Mouse (Mus musculus) lung, embryonic 15.5 days (tissue): Measurements from ENCODE around the gene Alox12e. TPM values are rescaled to one million over a fixed set of nuclear protein-coding genes. Genes with fewer than 3 reads are reported as not detected.
"Not testable (repeated sequence)": the region's sequence is repeated elsewhere in the genome, so short reads cannot be mapped to it uniquely, and the experiment has no call there.

ENCODE experiments used
- ATAC-seq: fragments of 200-750 bp; cut with Nextera tagmentation; 2 replicates; pipeline ENCODE4 v1.8.0; 2017; ENCODE audit warnings: moderate number of reproducible peaks, borderline replicate concordance; ENCODE audit not compliant: low FRiP score, low TSS enrichment; ENCODE audit errors: extremely low read depth
- H3K27ac ChIP-seq: fragments of 300-500 bp; sonication (generic); 2 replicates; pipeline ENCODE4 v1.5.1; 2015; ENCODE audit warnings: moderate library complexity, mild to moderate bottlenecking, inconsistent platforms
- H3K27me3 ChIP-seq: fragments of 300-500 bp; sonication (generic); 2 replicates; pipeline ENCODE4 v1.6.1; 2015; ENCODE audit warnings: inconsistent platforms
- H3K36me3 ChIP-seq: fragments of 300-500 bp; sonication (generic); 2 replicates; pipeline ENCODE4 v1.6.1; 2015; ENCODE audit warnings: inconsistent platforms
- H3K4me1 ChIP-seq: fragments of 300-500 bp; sonication (generic); 2 replicates; pipeline ENCODE4 v1.6.1; 2015; ENCODE audit warnings: inconsistent platforms
- H3K4me2 ChIP-seq: fragments of 300-500 bp; sonication (generic); 2 replicates; pipeline ENCODE4 v1.6.1; 2015; ENCODE audit warnings: inconsistent platforms, mild to moderate bottlenecking, moderate library complexity
- H3K4me3 ChIP-seq: fragments of 300-500 bp; sonication (generic); 2 replicates; pipeline ENCODE4 v1.5.1; 2015; ENCODE audit warnings: mild to moderate bottlenecking, inconsistent platforms
- H3K9ac ChIP-seq: fragments of 300-500 bp; sonication (generic); 2 replicates; pipeline ENCODE4 v1.6.1; 2015; ENCODE audit warnings: inconsistent platforms
- H3K9me3 ChIP-seq: fragments of 300-500 bp; sonication (generic); 2 replicates; pipeline ENCODE4 v1.6.1; 2016; ENCODE audit warnings: inconsistent platforms
- WGBS: fragments of 180-500 bp; shearing (Covaris S2); methylation state at CpG from one replicate; pipeline ENCODE4 v1.1.7; 2015; 5-methylcytosine and 5-hydroxymethylcytosine counted together
- polyA plus RNA-seq: library from polyadenylated mRNA; unstranded; fragments of >200 nt; fragmentation: Nextera tagmentation; extraction: Ambion mirVana; gene quantifications from 2 replicates; pipeline ENCODE4 v1.2.1, GENCODE M21; 2015

Alox12e gene
- polyA plus RNA-seq: 0.34 and 1.7 TPM in 2 replicates

DNA sequence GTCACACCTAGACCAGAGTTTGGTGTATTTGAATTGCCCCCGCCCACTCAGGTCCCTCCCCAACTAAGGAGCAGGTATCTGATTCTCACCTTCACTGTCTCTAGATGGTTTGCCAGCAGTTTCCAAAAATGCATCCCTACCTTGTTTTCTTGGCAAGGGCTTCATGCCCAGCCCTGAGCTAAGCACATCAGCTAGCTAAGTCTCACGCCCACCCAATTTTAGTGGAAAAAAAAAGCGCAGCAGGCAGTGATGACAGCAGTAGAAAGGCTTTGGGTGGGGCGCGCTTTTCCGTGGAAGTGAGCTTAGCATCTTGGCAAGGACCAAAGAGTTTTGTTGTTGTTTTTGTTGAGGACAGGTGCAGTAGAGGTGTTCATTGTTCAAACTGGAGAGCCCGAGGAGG lies at the start of gene Alox12e:
Gene Alox12e, minus strand, starts transcription at position 101 of the 400 bp plus-strand sequence.
- H3K27me3 ChIP-seq: peaks cover 58% of the 10 kb centered on the region
- H3K9ac ChIP-seq: no peak within 1 kb of the TSS
- 0 out of 2 replicates have a peak, but pooled peaks cover 5% of the 10 kb centered on the region for H3K4me1 ChIP-seq
- H3K27ac ChIP-seq: no peak within 1 kb of the TSS
- H3K4me3 ChIP-seq: no peak within 1 kb of the TSS
- 27% methylated on average over 7 of the region's 7 CpGs for WGBS
- no peaks in the 10 kb centered on the region for H3K9me3 ChIP-seq
- ATAC-seq: no peak
- H3K36me3 ChIP-seq: no peaks in the 10 kb centered on the region
- H3K4me2 ChIP-seq: peak within 1 kb of the TSS; percentile 36; the same call in 1 of the 2 replicates

DNA sequence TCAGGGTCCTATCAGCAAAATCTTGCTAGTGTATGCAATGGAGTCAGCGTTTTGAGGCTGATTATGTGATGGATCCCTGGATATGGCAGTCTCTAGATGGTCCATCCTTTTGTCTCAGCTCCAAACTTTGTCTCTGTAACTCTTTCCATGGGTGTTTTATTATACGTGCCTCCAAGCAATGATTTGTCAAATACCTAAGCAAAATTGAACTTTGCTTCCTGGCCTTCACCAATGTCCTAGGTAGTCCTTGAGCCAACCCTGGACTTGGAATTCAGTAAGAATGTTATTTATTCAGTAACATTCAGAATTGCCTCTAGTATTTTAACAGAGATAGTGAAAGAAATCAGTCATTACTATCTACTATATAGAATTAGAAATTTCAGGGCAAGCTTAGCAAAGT lies 46.2 kb upstream of the Alox12e start:
- H3K4me2 ChIP-seq, H3K36me3 ChIP-seq, H3K9ac ChIP-seq, H3K4me1 ChIP-seq, ATAC-seq, H3K9me3 ChIP-seq, H3K4me3 ChIP-seq, H3K27me3 ChIP-seq, H3K27ac ChIP-seq: not testable (repeated sequence)
- WGBS: 69% methylated on average over 2 of the region's 2 CpGs

DNA sequence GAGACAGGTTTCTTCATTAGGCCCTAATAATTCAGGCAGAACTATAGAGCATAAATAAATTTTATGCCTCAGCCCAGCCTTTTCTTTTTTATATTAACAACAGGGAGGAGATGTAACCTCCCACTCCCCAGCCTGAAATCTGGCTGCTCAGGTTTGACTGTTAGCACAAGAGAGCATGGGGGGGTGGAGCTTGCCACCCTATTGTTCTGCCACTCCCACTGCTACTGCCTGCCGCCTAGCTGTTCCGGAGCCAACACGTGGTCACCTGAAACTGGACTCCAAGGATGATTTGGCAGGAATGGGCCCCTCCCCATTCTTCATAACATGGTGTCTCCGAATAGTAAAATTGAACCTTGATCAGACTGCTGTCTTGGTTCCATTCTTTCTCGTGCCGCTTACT lies 45.3 kb upstream of the Alox12e start:
- not testable (repeated sequence) for H3K27me3 ChIP-seq, H3K36me3 ChIP-seq, H3K27ac ChIP-seq, H3K9me3 ChIP-seq, H3K4me1 ChIP-seq, H3K4me3 ChIP-seq, ATAC-seq, H3K9ac ChIP-seq, H3K4me2 ChIP-seq
- 80% methylated on average over 6 of the region's 6 CpGs for WGBS

GRCm38 (mm10) chr11:70351868-70352267 lies 29.4 kb upstream of the Alox12e start, which contains the start of gene Alox15:
TSS of gene Alox15 (minus strand) at chr11:70352031.
- Histone ChIP-seq H3K4me1 (0 out of 2 replicates have a peak, but pooled peaks cover 7% of the 10 kb centered on the region), H3K9me3 (no peaks in the 10 kb centered on the region), H3K4me2 (peak within 1 kb of the TSS; percentile 49), H3K9ac (no peak within 1 kb of the TSS), H3K27ac (no peak within 1 kb of the TSS), H3K4me3 (peak within 1 kb of the TSS; percentile 20), H3K36me3 (no peaks in the 10 kb centered on the region), H3K27me3 (peaks cover 59% of the 10 kb centered on the region)
- no peak for ATAC-seq
- WGBS: 1% methylated on average over 19 of the region's 19 CpGs

- H3K9ac ChIP-seq: no peak overlapping the region
- no peak overlapping the region for H3K4me2 ChIP-seq
- no peak overlapping the region for H3K4me3 ChIP-seq
- H3K36me3 ChIP-seq: no peaks in the 10 kb centered on the region
- peaks cover 51% of the 10 kb centered on the region for H3K27me3 ChIP-seq
- 78% methylated on average over 9 of the region's 9 CpGs for WGBS
- no peaks in the 10 kb centered on the region for H3K9me3 ChIP-seq
- H3K4me1 ChIP-seq: 0 out of 2 replicates have a peak, but pooled peaks cover 7% of the 10 kb centered on the region
- no peak for ATAC-seq
- H3K27ac ChIP-seq: no peak overlapping the region
These were observed 26.2 kb upstream of the Alox12e start for GRCm38 (mm10) chr11:70348630-70349029.

DNA sequence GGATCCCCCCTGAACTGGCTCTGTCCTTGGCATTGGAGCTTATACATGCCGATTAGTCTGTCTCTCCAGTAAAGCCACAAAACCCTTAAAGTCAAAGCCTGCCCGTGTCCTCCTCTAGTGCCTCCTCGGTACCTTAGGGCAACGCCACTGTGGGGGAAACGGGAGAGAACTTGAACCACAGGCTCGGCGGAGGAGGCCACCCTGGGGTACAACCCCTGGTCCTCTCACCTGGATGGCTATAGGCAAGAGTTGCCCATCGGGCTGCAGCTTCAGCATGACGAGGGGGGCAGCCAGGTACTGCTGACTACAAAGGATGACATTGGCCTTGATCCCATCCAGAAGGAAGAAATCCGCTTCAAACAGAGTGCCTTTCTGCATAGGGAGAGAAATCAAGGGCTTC lies 25.4 kb upstream of the Alox12e start:
- H3K27me3 ChIP-seq: peaks cover 44% of the 10 kb centered on the region
- WGBS: 71% methylated on average over 10 of the region's 10 CpGs

GRCm38 (mm10) chr11:70345546-70345945 lies 23.1 kb upstream of the Alox12e start:
- WGBS: 81% methylated on average over 8 of the region's 8 CpGs
- Histone ChIP-seq H3K27ac (no peak overlapping the region), H3K27me3 (peaks cover 22% of the 10 kb centered on the region), H3K36me3 (no peaks in the 10 kb centered on the region), H3K4me1 (no peaks in the 10 kb centered on the region), H3K9me3 (no peaks in the 10 kb centered on the region), H3K4me2 (no peak overlapping the region), H3K4me3 (no peak overlapping the region), H3K9ac (no peak overlapping the region)
- no peak for ATAC-seq

More for the DNA sequence above, 25.4 kb upstream of the Alox12e start:
- Histone ChIP-seq H3K9me3 (no peaks in the 10 kb centered on the region), H3K9ac (no peak overlapping the region), H3K4me2 (no peak overlapping the region), H3K4me3 (no peak overlapping the region), H3K36me3 (no peaks in the 10 kb centered on the region), H3K4me1 (0 out of 2 replicates have a peak, but pooled peaks cover 7% of the 10 kb centered on the region), H3K27ac (no peak overlapping the region)
- no peak for ATAC-seq

DNA sequence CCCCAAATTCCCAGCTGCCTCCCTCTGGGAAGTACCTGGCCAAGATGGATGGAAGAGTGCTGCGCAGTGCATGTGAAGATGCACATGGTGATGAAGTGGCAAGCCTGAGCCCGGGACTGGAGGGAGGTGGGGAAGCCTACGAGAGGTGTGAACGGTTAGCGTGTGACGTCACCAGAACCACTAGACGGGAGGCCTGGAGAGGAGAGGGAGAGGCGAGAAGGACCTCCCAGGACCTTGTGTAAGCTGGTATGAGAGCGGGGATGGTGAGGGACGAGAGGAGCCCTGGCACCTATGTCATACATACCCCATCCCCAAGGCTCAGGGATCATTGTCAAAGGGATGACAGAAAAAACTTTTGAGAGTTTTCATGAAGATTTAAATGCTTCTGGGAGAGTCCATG lies 22.6 kb upstream of the Alox12e start:
- Histone ChIP-seq H3K4me2 (no peak overlapping the region), H3K27me3 (peaks cover 17% of the 10 kb centered on the region; the same call in 1 of the 2 replicates), H3K27ac (no peak overlapping the region), H3K9ac (no peak overlapping the region), H3K36me3 (no peaks in the 10 kb centered on the region), H3K4me1 (no peaks in the 10 kb centered on the region), H3K4me3 (no peak overlapping the region), H3K9me3 (no peaks in the 10 kb centered on the region)
- ATAC-seq: no peak
- WGBS: 70% methylated on average over 10 of the region's 10 CpGs

- Histone ChIP-seq H3K36me3 (no peaks in the 10 kb centered on the region), H3K4me3 (no peak overlapping the region), H3K4me1 (no peaks in the 10 kb centered on the region), H3K4me2 (no peak overlapping the region), H3K9ac (no peak overlapping the region), H3K27me3 (no peaks in the 10 kb centered on the region), H3K27ac (no peak overlapping the region), H3K9me3 (no peaks in the 10 kb centered on the region)
- ATAC-seq: no peak
- 33% methylated on average over 7 of the region's 7 CpGs for WGBS
These were observed 17.1 kb upstream of the Alox12e start for GRCm38 (mm10) chr11:70339481-70339880.

DNA sequence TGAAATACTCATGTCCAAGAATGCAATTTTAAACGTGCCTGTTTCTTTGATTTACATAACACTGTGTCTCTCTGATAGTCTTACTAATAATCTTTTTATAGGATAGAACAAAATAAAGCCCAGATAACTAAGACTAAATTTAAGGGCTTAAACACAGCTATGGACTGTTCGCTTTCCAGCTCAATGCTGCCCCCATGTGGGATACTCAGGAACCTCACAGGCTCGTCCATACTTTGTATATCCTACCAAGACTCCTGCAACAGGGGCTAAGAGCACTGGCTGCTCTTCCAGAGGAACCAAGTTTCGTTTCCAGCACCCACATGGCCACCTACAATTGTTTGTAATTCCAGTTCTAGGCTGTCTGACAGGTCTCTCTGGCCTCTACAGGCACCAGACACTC lies 12.0 kb upstream of the Alox12e start:
- H3K4me1 ChIP-seq: no peaks in the 10 kb centered on the region
- H3K9me3 ChIP-seq: no peaks in the 10 kb centered on the region
- H3K9ac ChIP-seq: no peak overlapping the region
- no peaks in the 10 kb centered on the region for H3K27me3 ChIP-seq
- no peak for ATAC-seq
- no peak overlapping the region for H3K4me2 ChIP-seq
- no peaks in the 10 kb centered on the region for H3K36me3 ChIP-seq
- no peak overlapping the region for H3K4me3 ChIP-seq
- WGBS: 27% methylated on average over 4 of the region's 4 CpGs
- no peak overlapping the region for H3K27ac ChIP-seq

- no peak overlapping the region for H3K9ac ChIP-seq
- H3K4me3 ChIP-seq: no peak overlapping the region
- no peak for ATAC-seq
- no peak overlapping the region for H3K27ac ChIP-seq
- no peaks in the 10 kb centered on the region for H3K36me3 ChIP-seq
- no peak overlapping the region for H3K4me2 ChIP-seq
- 0 out of 2 replicates have a peak, but pooled peaks cover 5% of the 10 kb centered on the region for H3K4me1 ChIP-seq
- H3K27me3 ChIP-seq: peaks cover 47% of the 10 kb centered on the region
- H3K9me3 ChIP-seq: no peaks in the 10 kb centered on the region
- 74% methylated on average over 8 of the region's 8 CpGs for WGBS
These were observed 2.3 kb upstream of the Alox12e start for GRCm38 (mm10) chr11:70324726-70325125.

GRCm38 (mm10) chr11:70321664-70322063 lies 764 bp downstream of the Alox12e start:
- Histone ChIP-seq H3K4me1 (0 out of 2 replicates have a peak, but pooled peaks cover 5% of the 10 kb centered on the region), H3K9me3 (no peaks in the 10 kb centered on the region), H3K27ac (no peak overlapping the region), H3K4me2 (peak overlapping the region; percentile 36; the same call in 1 of the 2 replicates), H3K27me3 (peaks cover 62% of the 10 kb centered on the region), H3K36me3 (no peaks in the 10 kb centered on the region), H3K9ac (no peak overlapping the region), H3K4me3 (no peak overlapping the region)
- 4% methylated on average over 15 of the region's 15 CpGs for WGBS
- ATAC-seq: no peak

DNA sequence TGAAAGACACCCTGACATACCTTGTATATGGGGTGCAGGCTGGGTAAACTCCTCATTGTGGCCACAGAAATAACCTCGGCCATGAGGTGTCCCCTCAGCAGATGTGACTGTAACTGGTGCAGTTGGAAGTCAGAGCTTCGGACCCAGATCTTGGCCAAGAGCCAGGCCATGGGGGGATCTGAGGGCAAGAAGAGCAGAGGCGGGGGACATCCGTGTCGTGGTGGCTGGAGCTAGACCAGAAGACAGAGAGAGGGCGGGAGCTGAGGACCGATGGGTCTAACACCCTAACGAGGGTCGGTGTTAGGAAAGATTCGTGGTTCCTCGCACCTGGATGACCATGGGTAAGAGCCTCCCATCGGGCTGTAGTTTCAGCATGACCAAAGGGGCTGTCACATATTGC lies 2.8 kb downstream of the Alox12e start:
- Histone ChIP-seq H3K4me1 (0 out of 2 replicates have a peak, but pooled peaks cover 5% of the 10 kb centered on the region), H3K27ac (no peak overlapping the region), H3K9ac (no peak overlapping the region), H3K36me3 (no peaks in the 10 kb centered on the region), H3K4me3 (no peak overlapping the region), H3K9me3 (no peaks in the 10 kb centered on the region), H3K4me2 (no peak overlapping the region), H3K27me3 (peaks cover 55% of the 10 kb centered on the region)
- WGBS: 67% methylated on average over 12 of the region's 12 CpGs
- no peak for ATAC-seq
